Mouse (Mus musculus) heart, postnatal 0 days (tissue): ENCODE results near the gene Jak3. TPM values are rescaled to one million over a fixed set of nuclear protein-coding genes. Genes with fewer than 3 reads are reported as not detected.

Experiments used
- ATAC-seq: fragments of 200-750 bp; cut with Nextera tagmentation; 2 replicates; pipeline ENCODE4 v1.8.0; 2017; ENCODE audit warnings: low read depth, moderate number of reproducible peaks, moderate library complexity; ENCODE audit not compliant: insufficient read depth
- DNase-seq: peaks from one replicate; pipeline ENCODE4 v3.0.0-alpha.2; 2016; ENCODE audit warnings: low spot score
- H3K27ac ChIP-seq: fragments of 300-500 bp; sonication (generic); 2 replicates; pipeline ENCODE4 v1.5.1; 2014; ENCODE audit warnings: low read depth, mild to moderate bottlenecking
- H3K27me3 ChIP-seq: fragments of 300-500 bp; sonication (generic); 2 replicates; pipeline ENCODE4 v1.6.1; 2014; ENCODE audit warnings: low read length, mixed read lengths; ENCODE audit not compliant: control insufficient read depth, insufficient read depth
- H3K36me3 ChIP-seq: fragments of 300-500 bp; sonication (generic); replicated peaks from 2 replicates; pipeline ENCODE4 v1.6.1; 2014; ENCODE audit warnings: low read length, mixed read lengths; ENCODE audit not compliant: control insufficient read depth, insufficient read depth
- H3K4me1 ChIP-seq: fragments of 300-500 bp; sonication (generic); 2 replicates; pipeline ENCODE4 v1.6.1; 2014; ENCODE audit warnings: antibody characterized with exemption; ENCODE audit not compliant: control insufficient read depth, insufficient read depth
- H3K4me2 ChIP-seq: fragments of 300-500 bp; sonication (generic); 2 replicates; pipeline ENCODE4 v1.6.1; 2014; ENCODE audit warnings: low read depth, mild to moderate bottlenecking, low read length, moderate library complexity
- H3K4me3 ChIP-seq: fragments of 300-500 bp; sonication (generic); 2 replicates; pipeline ENCODE4 v1.5.1; 2014; ENCODE audit warnings: low read depth, low read length
- H3K9ac ChIP-seq: fragments of 300-500 bp; sonication (generic); replicated peaks from 2 replicates; pipeline ENCODE4 v1.6.1; 2014; ENCODE audit warnings: low read depth, low read length, mixed read lengths
- H3K9me3 ChIP-seq: fragments of 300-500 bp; sonication (generic); replicated peaks from 2 replicates; pipeline ENCODE4 v1.6.1; 2016; ENCODE audit warnings: low read length; ENCODE audit not compliant: control insufficient read depth
- CTCF ChIP-seq: IDR thresholded peaks from 2 replicates; pipeline ENCODE4 v1.5.1; 2016; ENCODE audit warnings: antibody characterized with exemption, control low read depth, low read depth
- EP300 ChIP-seq: IDR thresholded peaks from 2 replicates; pipeline ENCODE4 v1.6.1; 2016; ENCODE audit warnings: antibody characterized with exemption, low read depth
- WGBS: fragments of 180-500 bp; shearing (Covaris S2); extraction: QIAGEN DNeasy Blood & Tissue Kit; methylation state at CpG from one replicate; pipeline ENCODE4 v1.1.7; 2014; 5-methylcytosine and 5-hydroxymethylcytosine counted together
- polyA plus RNA-seq: library from polyadenylated mRNA; unstranded; fragments of >200 nt; fragmentation: Nextera tagmentation; extraction: Ambion mirVana; gene quantifications from 2 replicates; pipeline ENCODE4 v1.2.1, GENCODE M21; 2015
- total RNA-seq: library from RNA; depleted of rRNA; stranded (reverse); fragments of >200 nt; gene quantifications from 2 replicates; pipeline ENCODE4 v1.2.3, GENCODE M21; 2014; ENCODE audit warnings: low replicate concordance; rRNA removed

Gene Jak3
- total RNA-seq = 14.6 and 16.9 TPM in 2 replicates
- polyA plus RNA-seq = 5.7 and 5.8 TPM in 2 replicates

- TF ChIP-seq EP300 (no peak; the same call in 1 of the 2 replicates), CTCF (no peak)
- 3% methylated on average over 36 of the region's 40 CpGs for WGBS
- Histone ChIP-seq H3K9ac (peak within 1 kb of the TSS; percentile 83), H3K36me3 (no peaks in the 10 kb centered on the region), H3K4me2 (peak within 1 kb of the TSS; percentile 90), H3K4me1 (peaks cover 21% of the 10 kb centered on the region), H3K9me3 (no peaks in the 10 kb centered on the region), H3K27me3 (peaks cover 17% of the 10 kb centered on the region), H3K4me3 (peak within 1 kb of the TSS; percentile 83), H3K27ac (peak within 1 kb of the TSS; percentile 86)
- ATAC-seq (peak; percentile 45), DNase-seq (peak; percentile 56)
Measured at GRCm38 (mm10) chr8:71676020-71676741, at the start of gene Jak3. Gene Jak3, plus strand, starts transcription at chr8:71676296.

- no peak overlapping the region for H3K4me2 ChIP-seq
Measured at GRCm38 (mm10) chr8:71626753-71627152, 49.3 kb upstream of the Jak3 start.

DNA sequence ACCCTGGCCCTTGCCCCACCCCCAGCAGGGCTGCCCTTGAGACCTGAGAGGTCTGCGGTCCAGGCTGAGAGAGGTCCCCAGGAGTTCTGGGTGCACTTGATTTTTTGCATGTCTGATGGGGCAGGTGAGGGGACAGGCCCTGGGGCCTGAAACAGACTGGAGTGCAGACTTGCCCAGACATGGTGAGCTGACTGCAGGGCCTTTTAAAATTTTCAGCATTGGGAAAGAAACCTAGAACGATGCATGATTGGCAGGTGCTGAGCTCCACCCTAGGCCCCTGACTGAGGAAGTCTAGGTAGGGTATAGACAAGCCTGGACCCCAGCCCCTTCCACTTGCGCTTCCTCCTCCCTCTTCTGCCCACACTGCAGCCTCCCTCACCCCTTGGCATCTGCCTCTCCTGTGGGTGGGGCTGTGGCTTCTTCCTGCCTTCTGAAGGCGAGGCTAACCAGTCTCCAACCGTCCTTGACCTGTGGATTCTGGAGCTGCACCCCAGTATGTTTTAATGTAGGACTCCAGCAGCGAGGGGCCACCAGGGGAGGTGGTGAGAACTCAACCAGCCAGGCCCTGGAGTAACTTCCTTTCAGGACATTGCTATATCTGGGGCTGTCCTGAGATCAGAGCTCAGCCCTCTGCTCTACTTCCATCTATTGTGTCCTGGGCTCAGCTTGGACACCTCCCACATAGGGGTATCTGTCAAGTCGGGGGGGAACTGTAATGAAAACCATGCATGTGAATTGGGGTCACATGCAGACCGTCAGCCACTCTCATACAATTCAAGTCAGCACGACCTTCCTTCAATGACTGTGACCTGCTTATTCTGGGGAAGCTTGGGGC, 48.6 kb upstream of the Jak3 start:
- Histone ChIP-seq H3K36me3 (peaks cover 37% of the 10 kb centered on the region), H3K4me2 (no peak overlapping the region)
- WGBS = 37% methylated on average over 9 of the region's 9 CpGs

More at GRCm38 (mm10) chr8:71626753-71627152, 49.3 kb upstream of the Jak3 start:
- TF ChIP-seq CTCF = no peak
- TF ChIP-seq EP300 = no peak
- Histone ChIP-seq H3K27ac (peak overlapping the region; percentile 88), H3K36me3 (peaks cover 44% of the 10 kb centered on the region), H3K4me3 (no peak overlapping the region), H3K27me3 (peaks cover 16% of the 10 kb centered on the region), H3K4me1 (peaks cover 15% of the 10 kb centered on the region), H3K9ac (no peak overlapping the region), H3K9me3 (peaks cover 20% of the 10 kb centered on the region)
- ATAC-seq (no peak), DNase-seq (no peak)
- WGBS = 86% methylated on average over 9 of the region's 9 CpGs

DNA sequence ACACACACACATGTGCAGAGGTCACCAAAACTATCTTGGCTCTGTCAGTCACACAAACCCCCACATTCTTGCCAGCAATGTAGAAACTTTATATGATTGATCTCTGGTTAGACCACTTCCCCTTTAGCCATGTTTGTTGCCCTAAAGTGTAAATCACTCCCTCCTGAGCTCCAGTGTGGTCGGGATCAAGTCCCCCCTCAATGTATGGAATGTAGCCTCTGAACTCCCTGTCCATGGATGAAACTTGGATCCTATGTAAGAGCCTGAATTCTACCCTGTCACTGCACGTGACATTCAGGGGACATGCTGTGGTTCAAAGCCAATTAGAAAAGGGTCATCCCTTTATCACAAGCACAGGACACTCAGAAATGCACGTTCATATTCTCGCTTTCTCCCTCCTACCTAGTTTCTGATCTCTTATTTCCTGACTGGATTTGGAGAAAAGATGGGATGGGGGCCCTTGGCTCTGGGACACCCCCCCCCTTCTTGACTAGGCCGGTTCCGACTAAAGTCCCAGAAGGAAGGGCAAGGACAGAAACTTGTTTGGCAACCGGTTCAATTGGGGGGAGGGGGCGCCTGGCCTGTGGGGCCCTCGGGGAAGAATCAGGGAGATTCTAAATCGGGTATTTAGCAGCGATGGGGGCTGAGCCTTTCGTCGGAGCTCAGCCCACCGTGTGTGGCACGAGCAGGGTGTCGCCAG, 47.5 kb upstream of the Jak3 start:
- TF ChIP-seq CTCF = no peak
- no peak for TF ChIP-seq EP300
- Histone ChIP-seq H3K4me1 (peaks cover 15% of the 10 kb centered on the region), H3K36me3 (peaks cover 26% of the 10 kb centered on the region), H3K9ac (peak overlapping the region; percentile 44), H3K27ac (peak overlapping the region; percentile 88), H3K4me2 (peak overlapping the region; percentile 86), H3K27me3 (peaks cover 26% of the 10 kb centered on the region), H3K9me3 (peaks cover 3% of the 10 kb centered on the region), H3K4me3 (peak overlapping the region; percentile 56)
- 8% methylated on average over 16 of the region's 16 CpGs for WGBS
- ATAC-seq = no peak
- DNase-seq = no peak

More for the DNA sequence above, 48.6 kb upstream of the Jak3 start:
- peaks cover 17% of the 10 kb centered on the region for H3K27me3 ChIP-seq
- H3K27ac ChIP-seq = peak overlapping the region; percentile 88
- no peak for TF ChIP-seq EP300
- TF ChIP-seq CTCF = peak; percentile 4; the same call in 1 of the 2 replicates
- DNase-seq = peak; percentile 40
- H3K4me3 ChIP-seq = no peak overlapping the region
- peak; percentile 39; the same call in 1 of the 2 replicates for ATAC-seq
- peaks cover 14% of the 10 kb centered on the region for H3K9me3 ChIP-seq
- no peak overlapping the region for H3K9ac ChIP-seq
- H3K4me1 ChIP-seq = peaks cover 15% of the 10 kb centered on the region
